Mouse (Mus musculus) c-Kit-negative CD71-positive TER-119-positive erythroid progenitor cells, embryonic 14.5 days (primary cell): ENCODE data around the gene Ttc30a1.
A peak's percentile ranks its signal among the peaks of the same experiment; 100 is the strongest.
"Not testable (repeated sequence)": the region's sequence is repeated elsewhere in the genome, so short reads cannot be mapped to it uniquely, and the experiment has no call there.

Experiments used
- DNase-seq: peaks from one replicate; pipeline ENCODE4 v3.0.0-alpha.2; 2013; ENCODE audit warnings: low read depth, low spot score

The Ttc30a1 gene

GRCm38 (mm10) chr2:75983091-75983490 lies 1.3 kb upstream of the Ttc30a1 start:
- DNase-seq = no peak

GRCm38 (mm10) chr2:75982626-75983025 lies 859 bp upstream of the Ttc30a1 start:
- no peak for DNase-seq

GRCm38 (mm10) chr2:75980933-75981439 lies 781 bp downstream of the Ttc30a1 start:
- not testable (repeated sequence) for DNase-seq

- not testable (repeated sequence) for DNase-seq
Measured at GRCm38 (mm10) chr2:75977752-75978368, 3.9 kb downstream of the Ttc30a1 start, which contains the start of gene Ttc30a2. Gene Ttc30a2 (minus strand): TSS chr2:75978170.

- not testable (repeated sequence) for DNase-seq
Measured at GRCm38 (mm10) chr2:75976070-75976469, 5.7 kb downstream of the Ttc30a1 start.

GRCm38 (mm10) chr2:75974131-75974530 lies 7.6 kb downstream of the Ttc30a1 start:
- no peak for DNase-seq

- no peak for DNase-seq
Measured at GRCm38 (mm10) chr2:75964972-75965371, 16.8 kb downstream of the Ttc30a1 start.

- DNase-seq = no peak
Measured at GRCm38 (mm10) chr2:75964512-75964911, 17.3 kb downstream of the Ttc30a1 start.

- no peak for DNase-seq
Measured at GRCm38 (mm10) chr2:75964051-75964450, 17.7 kb downstream of the Ttc30a1 start.

GRCm38 (mm10) chr2:75963211-75963840 lies 18.4 kb downstream of the Ttc30a1 start:
- DNase-seq = no peak

GRCm38 (mm10) chr2:75960366-75961330 lies 21.1 kb downstream of the Ttc30a1 start:
- DNase-seq = no peak

- DNase-seq = no peak
Measured at GRCm38 (mm10) chr2:75959850-75960365, 21.9 kb downstream of the Ttc30a1 start.

GRCm38 (mm10) chr2:75959183-75959849 lies 22.5 kb downstream of the Ttc30a1 start:
- DNase-seq = no peak

GRCm38 (mm10) chr2:75955709-75956108 lies 26.1 kb downstream of the Ttc30a1 start:
- DNase-seq = no peak

GRCm38 (mm10) chr2:75953320-75953719 lies 28.4 kb downstream of the Ttc30a1 start:
- DNase-seq = no peak

- DNase-seq = no peak
Measured at GRCm38 (mm10) chr2:75950685-75951084, 31.1 kb downstream of the Ttc30a1 start.

GRCm38 (mm10) chr2:75938117-75939063 lies 43.4 kb downstream of the Ttc30a1 start, which contains the start of gene Ttc30b:
Gene Ttc30b (minus strand): TSS chr2:75938585.
- DNase-seq = peak; percentile 46

GRCm38 (mm10) chr2:75937520-75938116 lies 44.1 kb downstream of the Ttc30a1 start:
- DNase-seq = not testable (repeated sequence)

- DNase-seq = not testable (repeated sequence)
Measured at GRCm38 (mm10) chr2:75936685-75937084, 45.1 kb downstream of the Ttc30a1 start.
